Mouse (Mus musculus) heart, adult 2 months (tissue): ENCODE results near the gene Chst3.

Experiments
- CTCF ChIP-seq: fragments of 200-600 bp; IDR thresholded peaks from 2 replicates; pipeline ENCODE4 v1.8.1; 2022; ENCODE audit warnings: antibody characterized with exemption, mild to moderate bottlenecking, moderate library complexity
- EP300 ChIP-seq: fragments of 200-500 bp; IDR thresholded peaks from 2 replicates; pipeline ENCODE4 v1.6.1; 2011; ENCODE audit warnings: low read depth, low read length, control low read depth; ENCODE audit not compliant: insufficient read depth
- POLR2A ChIP-seq: fragments of 200-500 bp; IDR thresholded peaks from 2 replicates; pipeline ENCODE4 v1.6.1; 2011; ENCODE audit warnings: mild to moderate bottlenecking, low read depth, low read length, control low read depth; ENCODE audit not compliant: insufficient read depth

DNA sequence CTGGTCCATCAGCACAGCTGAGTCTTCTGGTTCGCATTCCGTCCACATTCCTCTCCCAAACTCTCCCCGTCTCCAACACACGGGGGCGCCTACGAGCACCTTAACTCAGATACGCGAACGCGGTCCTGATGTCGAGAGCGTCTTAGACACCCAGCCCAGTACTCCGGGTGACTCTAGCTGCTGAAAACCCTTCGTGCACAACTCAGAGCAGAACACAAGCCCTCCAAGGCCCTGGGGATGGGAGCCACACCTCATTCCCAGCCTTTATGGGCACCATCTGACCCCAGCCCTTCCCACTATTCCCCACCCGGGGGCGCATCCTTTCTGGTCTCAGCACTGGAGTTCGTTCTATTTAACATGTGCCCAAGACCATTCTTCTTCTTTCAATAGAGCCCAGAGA, 27.3 kb downstream of the Chst3 start:
- TF ChIP-seq CTCF (peak; percentile 78), EP300 (0 out of 2 replicates have a peak, but pooled peaks have one; percentile 34), POLR2A (no peak)
